ENCODE assay signal across 8 mouse cellular contexts in the genomic region with DNA sequence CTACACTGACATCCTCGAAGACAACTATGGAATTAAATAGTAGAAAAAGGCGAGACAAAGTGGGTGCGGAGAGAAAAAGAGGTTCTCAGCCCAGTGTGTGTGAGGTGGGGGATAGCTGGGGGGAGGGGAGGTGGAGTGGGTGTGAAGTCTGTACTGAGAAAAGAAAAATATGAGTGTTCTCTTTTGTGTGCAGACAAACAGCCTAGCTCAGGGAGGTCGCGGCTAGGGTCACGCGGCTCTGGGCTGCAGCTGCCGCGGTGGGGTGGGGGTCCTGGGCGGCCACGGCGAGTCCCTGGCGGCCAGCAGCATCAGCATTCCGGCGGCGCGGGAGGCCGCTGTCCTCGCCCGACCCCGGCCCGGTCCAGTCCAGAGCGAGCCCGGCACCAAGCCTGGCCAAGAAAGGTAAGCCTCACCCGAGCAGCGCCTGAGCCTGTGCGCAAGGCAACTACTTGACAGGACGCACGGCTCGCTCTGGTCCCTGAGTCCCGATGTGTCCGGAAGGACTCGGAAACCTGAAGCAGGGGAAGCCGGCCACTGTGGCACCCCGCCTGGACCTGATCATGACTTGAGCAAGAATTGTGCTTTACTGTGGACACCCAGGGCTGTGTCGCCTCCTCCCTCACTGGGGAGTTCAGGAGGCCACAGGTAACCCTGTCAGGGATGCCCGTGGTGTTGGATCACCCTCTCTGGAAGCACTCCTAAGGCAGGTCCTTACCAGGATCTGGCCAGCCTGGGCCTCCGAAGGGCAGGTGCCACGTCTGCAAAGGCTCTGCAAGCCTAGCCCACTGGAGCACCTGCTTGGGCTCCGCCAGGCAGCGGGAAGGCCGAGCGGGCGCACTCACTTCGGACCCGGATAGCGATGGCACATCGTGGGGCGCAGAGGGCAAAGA.
DNase-seq lines count a peak whose midpoint lies in the region; ATAC-seq and TF ChIP-seq lines count a peak whose summit lies in the region.

No protein-coding gene starts in this region.

- peak overlapping the region; percentile 46 for H3K9ac ChIP-seq in forebrain, embryonic 15.5 days (replicated peaks)
- H3K9ac ChIP-seq in limb, embryonic 14.5 days (ENCODE audit: low read depth, low read length, severe bottlenecking): no peak overlapping the region
- H3K9ac ChIP-seq in stomach, postnatal 0 days (ENCODE audit: low read length): no peak overlapping the region

- H3K9me3 ChIP-seq in forebrain, embryonic 15.5 days: no peaks in the 10 kb centered on the region
- H3K9me3 ChIP-seq in limb, embryonic 14.5 days (ENCODE audit: control insufficient read depth, low read length): no peaks in the 10 kb centered on the region
- no peaks in the 10 kb centered on the region for H3K9me3 ChIP-seq in stomach, postnatal 0 days (ENCODE audit: control insufficient read depth, low read length)

- peak overlapping the region; percentile 46 for H3K4me2 ChIP-seq in forebrain, embryonic 15.5 days (replicated peaks)
- peak overlapping the region; percentile 25 for H3K4me2 ChIP-seq in limb, embryonic 14.5 days (replicated peaks; ENCODE audit: low read depth, low read length, severe bottlenecking)
- no peak overlapping the region for H3K4me2 ChIP-seq in stomach, postnatal 0 days (replicated peaks; ENCODE audit: low read depth)

- 7% methylated on average over 49 of the region's 49 CpGs for WGBS in lung, adult 2 months
- WGBS in forebrain, embryonic 15.5 days: 1% methylated on average over 49 of the region's 49 CpGs
- whole genome bisulfite sequencing in limb, embryonic 14.5 days: under 1% methylated on average over 39 of the region's 49 CpGs
- 9% methylated on average over 49 of the region's 49 CpGs for WGBS in stomach, postnatal 0 days

- intact Hi-C loops in left cerebral cortex, adult 2 months (cut with DNase I): no loop called here

- H3K4me1 ChIP-seq in lung, adult 2 months (ENCODE audit: control insufficient read depth, insufficient read depth, low read length): no peaks in the 10 kb centered on the region
- H3K4me1 ChIP-seq in forebrain, embryonic 15.5 days: peaks cover 46% of the 10 kb centered on the region
- H3K4me1 ChIP-seq in limb, embryonic 14.5 days (ENCODE audit: control insufficient read depth, insufficient read depth, low read length): peaks cover 9% of the 10 kb centered on the region; the same call in 1 of the 2 replicates
- no peaks in the 10 kb centered on the region for H3K4me1 ChIP-seq in stomach, postnatal 0 days (replicated peaks; ENCODE audit: control insufficient read depth, insufficient read depth)

- H3K27me3 ChIP-seq in forebrain, embryonic 15.5 days: peaks cover 52% of the 10 kb centered on the region
- peaks cover 74% of the 10 kb centered on the region for H3K27me3 ChIP-seq in limb, embryonic 14.5 days (ENCODE audit: control insufficient read depth, insufficient read depth, low read length)
- H3K27me3 ChIP-seq in stomach, postnatal 0 days (ENCODE audit: control insufficient read depth, insufficient read depth, low read length): peaks cover 20% of the 10 kb centered on the region

- H3K27ac ChIP-seq in forebrain, embryonic 15.5 days (replicated peaks): peak overlapping the region; percentile 78
- no peak overlapping the region for H3K27ac ChIP-seq in limb, embryonic 14.5 days (replicated peaks; ENCODE audit: low read depth, low read length)
- no peak overlapping the region for H3K27ac ChIP-seq in stomach, postnatal 0 days (replicated peaks)
- no peak overlapping the region for H3K27ac ChIP-seq in left cerebral cortex, adult 2 months

- TF ChIP-seq EP300 in stomach, postnatal 0 days (optimal IDR thresholded peaks at IDR 0.05): no peak

- H3K4me3 ChIP-seq in lung, adult 2 months (replicated peaks; ENCODE audit: extremely low read depth, low read depth, low read length): no peak overlapping the region
- peak overlapping the region; percentile 32 for H3K4me3 ChIP-seq in forebrain, embryonic 15.5 days
- peak overlapping the region; percentile 20 for H3K4me3 ChIP-seq in limb, embryonic 14.5 days (replicated peaks; ENCODE audit: low read length)
- H3K4me3 ChIP-seq in stomach, postnatal 0 days (ENCODE audit: low read depth, low read length): no peak overlapping the region
- H3K4me3 ChIP-seq in left cerebral cortex, adult 2 months: no peak overlapping the region

- no peaks in the 10 kb centered on the region for H3K36me3 ChIP-seq in forebrain, embryonic 15.5 days
- no peaks in the 10 kb centered on the region for H3K36me3 ChIP-seq in limb, embryonic 14.5 days (ENCODE audit: control insufficient read depth, insufficient read depth, low read length)
- no peaks in the 10 kb centered on the region for H3K36me3 ChIP-seq in stomach, postnatal 0 days (ENCODE audit: control insufficient read depth, insufficient read depth, low read length)

- TF ChIP-seq CTCF in lung, adult 2 months (IDR thresholded peaks at IDR 0.05; ENCODE audit: insufficient read depth, low read length): no peak
- no peak for TF ChIP-seq CTCF in stomach, postnatal 0 days (IDR thresholded peaks at IDR 0.05; ENCODE audit: low read depth)
- no peak for TF ChIP-seq CTCF in left cerebral cortex, adult 2 months (IDR thresholded peaks at IDR 0.05)

- TF ChIP-seq POLR2A in lung, adult 2 months (IDR thresholded peaks at IDR 0.05; ENCODE audit: borderline replicate concordance, extremely low read depth, low read depth, low read length): no peak
- TF ChIP-seq POLR2A in limb, embryonic 14.5 days (IDR thresholded peaks at IDR 0.05; ENCODE audit: borderline replicate concordance, extremely low read depth, insufficient read depth, insufficient read length): no peak

- DNase-seq in lung, adult 2 months: peak; percentile 8
- no peak for DNase-seq in lung, postnatal 10 days
- no peak for DNase-seq in limb, embryonic 14.5 days (ENCODE audit: low spot score)
- no peak for DNase-seq in stomach, postnatal 0 days (ENCODE audit: low spot score)
- DNase-seq in adrenal gland, postnatal 10 days: no peak
- DNase-seq in left cerebral cortex, adult 2 months (ENCODE audit: extremely low spot score in 1 of 2, low spot score in 2 of 2): no peak
- no peak for DNase-seq in urinary bladder, adult 2 months (ENCODE audit: low spot score)

- ATAC-seq in forebrain, embryonic 15.5 days (replicated peaks): peak; percentile 59
- no peak for ATAC-seq in limb, embryonic 14.5 days (ENCODE audit: low FRiP score, low read depth)
- 0 out of 2 replicates have a peak, but pooled peaks have one; percentile 26 for ATAC-seq in stomach, postnatal 0 days (ENCODE audit: low FRiP score, low TSS enrichment)

Comparison
In these comparisons a context has a peak if more than half of its experiments do, and no peak if none do; other contexts are left out.
1. H3K4me3 ChIP-seq: peak in forebrain, embryonic 15.5 days (single experiment) and limb, embryonic 14.5 days (single experiment); none in lung, adult 2 months (single experiment), stomach, postnatal 0 days (single experiment) and left cerebral cortex, adult 2 months (single experiment).